Mouse (Mus musculus): ENCODE results near the gene Gm49486. TPM values are rescaled to one million over a fixed set of nuclear protein-coding genes. Genes with fewer than 3 reads are reported as not detected.

Gm49486 gene
- polyA plus RNA-seq, 1 experiment from 2014 or later, result 0.35 TPM

DNA sequence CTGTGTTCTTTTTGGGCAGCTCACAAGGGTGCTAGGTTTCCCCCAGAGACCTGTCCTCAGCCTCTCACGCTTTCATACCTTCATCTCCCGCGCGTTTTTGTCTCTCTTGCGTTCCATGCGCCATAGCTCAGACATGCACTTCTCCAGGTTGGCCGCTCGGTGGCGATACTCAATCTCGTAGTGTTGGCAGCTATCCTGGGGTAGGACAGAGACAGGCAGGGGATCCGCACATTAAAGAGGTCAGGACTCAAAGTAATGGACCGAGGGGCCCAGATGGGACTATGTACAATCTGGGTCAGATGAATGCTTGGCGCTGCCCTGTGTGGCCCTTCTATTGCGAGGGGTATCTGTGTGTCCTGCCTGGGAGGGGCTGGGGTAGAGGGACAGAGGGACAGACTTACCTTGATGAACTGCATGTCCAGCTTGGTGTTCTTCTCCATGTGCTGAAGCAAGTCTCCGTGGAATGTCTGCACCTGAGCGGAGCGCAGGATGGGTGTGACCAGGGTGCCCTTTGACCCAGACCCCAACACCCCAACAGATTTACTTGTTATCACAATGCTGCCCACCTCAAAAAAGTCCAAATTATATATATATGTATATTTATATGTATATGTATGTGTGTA is 42.0 kb downstream of the Gm49486 start:
- H3K9me3 ChIP-seq, result no peaks in the 10 kb centered on the region
- ATAC-seq (ENCODE audit: extremely low read depth, insufficient number of reproducible peaks, low FRiP score, low TSS enrichment), result no peak
- H3K27ac ChIP-seq (replicated peaks), result no peak overlapping the region
- peak overlapping the region; percentile 79 for H3K9ac ChIP-seq
- H3K4me1 ChIP-seq, result peaks cover 10% of the 10 kb centered on the region
- no peaks in the 10 kb centered on the region for H3K36me3 ChIP-seq
- H3K4me3 ChIP-seq, result peak overlapping the region; percentile 46
- WGBS, result 13% methylated on average over 17 of the region's 17 CpGs
- H3K27me3 ChIP-seq (replicated peaks), result peaks cover 46% of the 10 kb centered on the region
- H3K4me2 ChIP-seq, result peak overlapping the region; percentile 78

DNA sequence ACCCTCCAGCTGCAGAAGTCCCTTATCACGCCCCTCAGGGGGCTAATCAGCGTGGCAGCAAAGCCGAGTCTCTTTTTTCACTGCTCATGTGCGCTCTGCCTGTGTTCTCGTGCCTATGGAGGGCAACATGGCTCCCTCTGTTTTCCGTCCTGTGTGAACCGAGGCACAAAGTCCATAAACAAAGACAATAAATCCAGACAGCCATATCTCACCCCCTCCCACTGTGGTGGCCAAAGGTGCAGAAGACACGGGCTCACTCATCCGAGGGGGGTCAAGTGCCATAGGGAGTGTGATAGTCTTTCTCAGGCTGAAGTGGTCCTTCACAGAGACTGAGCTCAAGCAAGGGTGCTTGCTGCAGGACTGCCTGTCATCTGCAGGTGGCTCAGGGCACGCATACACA is 43.8 kb downstream of the Gm49486 start:
- no peak for ATAC-seq (ENCODE audit: extremely low read depth, insufficient number of reproducible peaks, low FRiP score, low TSS enrichment)
- Histone ChIP-seq H3K9me3 (no peaks in the 10 kb centered on the region), H3K9ac (no peak overlapping the region), H3K4me2 (no peak overlapping the region), H3K36me3 (no peaks in the 10 kb centered on the region), H3K4me3 (no peak overlapping the region), H3K27me3 (replicated peaks) (peaks cover 29% of the 10 kb centered on the region), H3K27ac (replicated peaks) (no peak overlapping the region), H3K4me1 (peaks cover 10% of the 10 kb centered on the region)
- 45% methylated on average over 10 of the region's 10 CpGs for WGBS

DNA sequence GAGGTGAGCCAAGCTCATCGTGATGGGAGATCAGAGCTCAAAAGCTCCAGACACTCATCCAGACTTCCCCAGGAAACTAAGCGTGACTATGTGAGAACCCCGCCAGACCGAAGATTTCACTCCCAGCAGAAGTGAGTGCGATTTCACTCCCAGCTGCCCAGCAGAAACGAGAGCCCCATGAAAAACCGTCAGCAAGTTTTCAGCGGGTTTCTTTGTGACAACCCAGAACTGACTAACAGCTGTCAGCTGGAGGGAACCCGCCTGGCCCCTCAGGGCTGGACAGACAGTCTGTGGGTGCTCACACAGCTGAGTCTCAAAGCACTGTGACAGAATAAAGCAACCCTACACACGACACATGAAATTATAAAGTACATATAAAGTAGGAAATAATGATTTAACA is 48.5 kb downstream of the Gm49486 start:
- H3K36me3 ChIP-seq, result no peaks in the 10 kb centered on the region
- ATAC-seq (ENCODE audit: extremely low read depth, insufficient number of reproducible peaks, low FRiP score, low TSS enrichment), result no peak
- 56% methylated on average over 10 of the region's 10 CpGs for WGBS

DNA sequence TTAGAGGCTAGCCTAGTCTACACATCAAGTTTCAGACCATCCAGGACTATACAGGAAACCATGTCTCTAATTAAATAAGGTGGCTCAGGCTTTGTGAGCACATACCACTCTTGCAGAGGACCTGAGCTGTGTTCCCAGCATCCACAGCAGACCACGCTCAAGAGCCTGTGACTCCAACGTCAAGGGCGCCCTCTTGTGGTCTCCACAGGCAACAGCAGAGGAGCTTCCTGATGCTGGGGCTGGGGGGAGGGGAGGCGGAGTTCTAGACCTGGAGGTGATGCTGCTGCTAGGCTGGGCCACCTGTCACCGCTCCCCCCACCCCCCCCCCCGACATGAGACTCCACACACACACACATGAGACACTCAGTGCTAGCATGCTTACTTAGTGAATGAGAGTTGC is 51.0 kb downstream of the Gm49486 start:
- Histone ChIP-seq H3K4me3 (no peak overlapping the region), H3K36me3 (no peaks in the 10 kb centered on the region), H3K27me3 (replicated peaks) (no peaks in the 10 kb centered on the region), H3K9ac (no peak overlapping the region), H3K4me1 (peaks cover 4% of the 10 kb centered on the region; the same call in 1 of the 2 replicates), H3K4me2 (no peak overlapping the region), H3K27ac (replicated peaks) (no peak overlapping the region), H3K9me3 (no peaks in the 10 kb centered on the region)
- no peak for ATAC-seq (ENCODE audit: extremely low read depth, insufficient number of reproducible peaks, low FRiP score, low TSS enrichment)
- WGBS, result 30% methylated on average over 6 of the region's 6 CpGs

More for the DNA sequence above, 48.5 kb downstream of the Gm49486 start:
- Histone ChIP-seq H3K27ac (replicated peaks) (no peak overlapping the region), H3K4me3 (no peak overlapping the region), H3K4me1 (peaks cover 4% of the 10 kb centered on the region; the same call in 1 of the 2 replicates), H3K4me2 (no peak overlapping the region), H3K27me3 (replicated peaks) (0 out of 2 replicates have a peak, but pooled peaks cover 6% of the 10 kb centered on the region), H3K9ac (no peak overlapping the region), H3K9me3 (no peaks in the 10 kb centered on the region)

DNA sequence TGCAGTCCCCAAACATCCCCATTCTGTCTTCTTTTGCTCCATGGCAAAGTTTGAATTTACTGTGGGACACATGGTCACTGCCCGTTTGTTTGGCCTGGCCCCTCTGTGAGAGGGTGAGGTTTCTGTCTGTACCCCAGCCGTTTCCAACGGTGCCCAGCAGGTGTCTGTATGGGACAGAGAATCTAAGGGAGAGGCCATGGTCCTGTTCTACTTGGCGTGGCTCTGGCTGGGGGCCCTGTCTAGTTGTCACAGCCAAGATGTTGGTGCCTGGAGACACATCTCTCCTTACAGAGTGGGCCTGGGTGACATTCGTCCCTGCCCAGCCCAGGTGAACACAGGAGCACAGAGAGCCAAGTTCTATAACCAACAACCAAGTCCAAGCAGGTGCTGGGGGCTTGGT is 51.7 kb downstream of the Gm49486 start:
- H3K9me3 ChIP-seq, result no peaks in the 10 kb centered on the region
- H3K27me3 ChIP-seq (replicated peaks), result no peaks in the 10 kb centered on the region
- H3K4me3 ChIP-seq, result no peak overlapping the region
- H3K36me3 ChIP-seq, result no peaks in the 10 kb centered on the region
- H3K4me2 ChIP-seq, result no peak overlapping the region
- H3K9ac ChIP-seq, result no peak overlapping the region
- no peak for ATAC-seq (ENCODE audit: extremely low read depth, insufficient number of reproducible peaks, low FRiP score, low TSS enrichment)
- WGBS, result 53% methylated on average over 5 of the region's 5 CpGs
- H3K4me1 ChIP-seq, result peaks cover 4% of the 10 kb centered on the region; the same call in 1 of the 2 replicates
- H3K27ac ChIP-seq (replicated peaks), result no peak overlapping the region

DNA sequence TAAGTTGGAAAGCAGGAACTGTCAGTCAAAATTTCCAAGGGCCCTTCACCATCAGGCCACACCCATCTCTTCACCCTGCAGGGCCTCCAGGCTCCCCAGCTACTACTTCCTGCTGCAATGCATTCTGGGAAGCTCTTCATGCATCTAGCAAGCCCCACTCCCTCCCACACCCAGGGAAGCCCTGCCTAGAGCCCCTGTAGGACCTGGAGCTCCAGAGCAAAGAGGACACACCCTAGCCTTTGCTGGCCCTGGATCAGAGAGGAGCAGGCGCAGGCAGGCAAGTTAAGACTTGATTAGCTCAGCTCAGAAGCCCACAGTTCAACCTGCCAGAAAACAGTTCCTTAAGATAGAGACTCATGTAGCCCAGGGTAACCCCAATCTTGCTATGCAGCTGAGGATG is 52.2 kb downstream of the Gm49486 start:
- Histone ChIP-seq H3K27ac (replicated peaks) (no peak overlapping the region), H3K36me3 (peaks cover 4% of the 10 kb centered on the region; the same call in 1 of the 2 replicates), H3K4me1 (peaks cover 4% of the 10 kb centered on the region; the same call in 1 of the 2 replicates), H3K27me3 (replicated peaks) (no peaks in the 10 kb centered on the region), H3K9me3 (no peaks in the 10 kb centered on the region), H3K4me2 (no peak overlapping the region), H3K9ac (no peak overlapping the region), H3K4me3 (no peak overlapping the region)
- WGBS, result 69% methylated on average over 1 of the region's 1 CpGs
- no peak for ATAC-seq (ENCODE audit: extremely low read depth, insufficient number of reproducible peaks, low FRiP score, low TSS enrichment)

DNA sequence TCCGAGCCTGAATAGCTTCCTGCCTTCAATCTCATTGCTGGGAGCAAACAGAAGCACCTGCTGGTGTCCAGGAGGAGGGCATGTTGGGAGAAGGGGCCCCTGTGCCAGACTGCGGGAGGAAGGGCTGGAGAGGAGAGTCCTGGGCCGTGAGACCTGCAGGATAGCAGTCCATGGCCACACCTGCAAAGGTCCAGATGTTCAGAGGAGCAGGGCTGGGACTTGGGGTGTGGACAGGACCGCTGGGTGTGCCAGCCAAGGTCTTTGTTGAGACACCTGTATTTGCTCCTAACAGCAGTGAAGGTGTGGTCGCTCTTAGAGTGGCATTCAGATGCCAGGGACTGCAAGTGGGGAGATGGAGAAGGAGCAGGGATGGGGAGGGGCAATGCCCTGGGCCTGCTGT is 53.2 kb downstream of the Gm49486 start:
- Histone ChIP-seq H3K27ac (replicated peaks) (no peak overlapping the region), H3K4me2 (no peak overlapping the region), H3K4me3 (no peak overlapping the region), H3K4me1 (peaks cover 4% of the 10 kb centered on the region; the same call in 1 of the 2 replicates), H3K9ac (no peak overlapping the region), H3K9me3 (no peaks in the 10 kb centered on the region), H3K36me3 (peaks cover 6% of the 10 kb centered on the region; the same call in 1 of the 2 replicates), H3K27me3 (replicated peaks) (no peaks in the 10 kb centered on the region)
- 72% methylated on average over 5 of the region's 5 CpGs for WGBS
- ATAC-seq (ENCODE audit: extremely low read depth, insufficient number of reproducible peaks, low FRiP score, low TSS enrichment), result no peak

DNA sequence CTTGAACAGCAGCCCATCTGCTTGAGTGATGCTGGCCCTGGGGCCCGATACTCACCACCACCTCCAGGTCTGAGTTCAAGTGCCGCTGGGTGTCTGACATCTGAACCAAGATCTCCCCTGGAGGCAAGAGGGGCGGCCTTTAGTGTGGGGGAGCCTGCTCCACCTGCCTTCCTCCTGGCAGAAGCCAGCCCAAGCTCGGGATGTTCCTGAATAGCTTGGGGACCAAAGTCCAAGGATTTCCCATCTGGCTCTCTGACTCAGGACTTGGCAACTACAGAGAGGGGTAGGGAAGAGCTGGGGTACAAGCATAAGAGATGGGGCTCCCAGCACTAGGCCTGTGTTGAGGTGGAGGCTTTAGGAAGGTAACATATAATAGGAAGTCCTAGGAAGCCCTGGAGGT is 54.2 kb downstream of the Gm49486 start:
- no peaks in the 10 kb centered on the region for H3K27me3 ChIP-seq (replicated peaks)
- H3K36me3 ChIP-seq, result peaks cover 6% of the 10 kb centered on the region; the same call in 1 of the 2 replicates
- WGBS, result 86% methylated on average over 4 of the region's 4 CpGs
- H3K9me3 ChIP-seq, result no peaks in the 10 kb centered on the region
- no peak overlapping the region for H3K9ac ChIP-seq
- peaks cover 4% of the 10 kb centered on the region; the same call in 1 of the 2 replicates for H3K4me1 ChIP-seq
- no peak overlapping the region for H3K4me3 ChIP-seq
- no peak overlapping the region for H3K27ac ChIP-seq (replicated peaks)
- no peak overlapping the region for H3K4me2 ChIP-seq
- no peak for ATAC-seq (ENCODE audit: extremely low read depth, insufficient number of reproducible peaks, low FRiP score, low TSS enrichment)

DNA sequence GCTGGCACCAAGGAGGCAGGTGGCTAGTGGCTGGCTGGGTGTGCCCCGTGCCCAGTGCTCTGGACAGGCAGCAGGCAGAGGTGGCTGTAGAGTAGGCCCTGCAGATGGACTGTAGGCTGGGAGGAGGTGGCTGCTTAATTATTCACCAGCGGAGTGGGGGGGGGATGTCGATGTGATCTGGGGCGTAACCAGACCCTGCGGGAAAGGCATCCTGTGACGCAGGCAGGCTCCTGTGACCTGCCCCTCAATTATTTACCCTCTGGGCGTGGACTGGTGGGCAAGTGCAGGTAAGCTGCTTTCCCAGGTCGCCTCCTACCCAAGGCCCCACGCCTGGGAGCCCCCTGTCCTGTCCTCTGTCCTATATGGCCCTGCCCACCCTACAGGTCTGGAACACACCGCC is 56.2 kb downstream of the Gm49486 start, which contains the start of gene Baiap2l2:
Gene Baiap2l2, minus strand, starts transcription at position 139 of the 400 bp plus-strand sequence.
- Histone ChIP-seq H3K4me2 (no peak within 1 kb of the TSS), H3K4me3 (no peak within 1 kb of the TSS), H3K27ac (replicated peaks) (no peak within 1 kb of the TSS), H3K9ac (no peak within 1 kb of the TSS), H3K27me3 (replicated peaks) (no peaks in the 10 kb centered on the region), H3K4me1 (peaks cover 4% of the 10 kb centered on the region; the same call in 1 of the 2 replicates), H3K9me3 (no peaks in the 10 kb centered on the region), H3K36me3 (peaks cover 6% of the 10 kb centered on the region; the same call in 1 of the 2 replicates)
- no peak for ATAC-seq (ENCODE audit: extremely low read depth, insufficient number of reproducible peaks, low FRiP score, low TSS enrichment)
- WGBS, result 70% methylated on average over 10 of the region's 10 CpGs

DNA sequence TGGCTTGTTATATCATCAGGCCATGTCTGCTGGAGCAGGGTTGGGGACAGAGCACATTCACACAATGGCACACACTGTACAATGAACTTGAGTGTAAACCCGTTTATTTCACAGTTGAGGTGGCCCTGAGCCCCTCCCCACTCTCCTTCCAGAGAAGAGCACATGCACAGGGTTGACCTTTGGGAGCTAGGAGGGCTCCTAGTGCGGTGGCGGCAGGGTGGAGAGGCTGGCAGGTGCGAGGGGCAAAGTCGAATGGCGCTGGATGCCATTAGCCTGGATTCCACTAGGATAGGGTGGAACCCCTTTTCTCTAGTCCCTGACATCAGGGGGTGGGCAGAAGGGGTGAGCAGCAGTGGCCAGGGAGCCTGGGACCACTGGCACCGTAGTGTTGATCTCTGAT is 57.0 kb downstream of the Gm49486 start:
- Histone ChIP-seq H3K4me1 (0 out of 2 replicates have a peak, but pooled peaks cover 4% of the 10 kb centered on the region), H3K27ac (replicated peaks) (no peak overlapping the region), H3K4me2 (no peak overlapping the region), H3K9me3 (no peaks in the 10 kb centered on the region), H3K27me3 (replicated peaks) (no peaks in the 10 kb centered on the region), H3K9ac (no peak overlapping the region), H3K36me3 (peaks cover 6% of the 10 kb centered on the region; the same call in 1 of the 2 replicates), H3K4me3 (no peak overlapping the region)
- ATAC-seq (ENCODE audit: extremely low read depth, insufficient number of reproducible peaks, low FRiP score, low TSS enrichment), result no peak
- 83% methylated on average over 7 of the region's 7 CpGs for WGBS

DNA sequence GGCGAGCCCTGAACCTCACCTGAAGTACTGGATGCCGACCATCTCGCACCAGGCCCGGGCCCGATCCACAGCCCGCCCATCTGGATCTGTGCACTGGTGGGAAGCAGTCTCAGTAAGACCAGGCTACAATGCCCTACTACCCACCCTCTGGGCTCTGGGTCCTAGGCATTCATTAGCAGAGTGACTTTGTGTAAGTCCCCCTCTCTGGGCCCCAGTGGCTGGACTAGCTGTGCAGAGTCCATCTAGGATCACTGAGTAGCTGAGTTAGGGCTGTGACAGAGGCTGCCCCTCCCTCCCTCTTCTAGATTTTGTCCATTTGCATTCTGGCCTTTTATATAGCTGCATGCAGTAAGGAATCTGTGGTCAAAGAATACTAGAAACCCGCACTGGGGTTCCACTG is 57.9 kb downstream of the Gm49486 start:
- H3K27ac ChIP-seq (replicated peaks), result no peak overlapping the region
- no peak for ATAC-seq (ENCODE audit: extremely low read depth, insufficient number of reproducible peaks, low FRiP score, low TSS enrichment)
- WGBS, result 84% methylated on average over 7 of the region's 7 CpGs

DNA sequence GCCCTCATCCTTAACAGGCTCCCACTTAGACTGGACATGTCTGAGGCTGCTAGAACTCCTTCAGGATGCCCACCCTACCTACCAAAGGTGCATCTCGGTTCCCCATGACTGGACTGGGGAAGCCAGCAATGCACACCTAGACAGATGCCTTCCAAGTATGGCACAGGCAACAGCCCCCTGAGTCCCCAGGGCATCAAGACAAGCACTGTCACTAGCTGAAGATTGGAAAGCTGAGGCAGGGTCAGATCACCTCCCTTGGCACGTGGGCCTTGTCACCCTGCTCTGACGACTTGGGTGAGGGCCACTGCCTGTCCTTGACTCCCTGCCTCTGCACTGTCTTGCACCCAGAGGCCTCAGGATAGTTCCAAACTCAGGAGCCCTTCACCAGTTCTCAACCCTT is 59.2 kb downstream of the Gm49486 start:
- no peak for ATAC-seq (ENCODE audit: extremely low read depth, insufficient number of reproducible peaks, low FRiP score, low TSS enrichment)
- H3K9me3 ChIP-seq, result no peaks in the 10 kb centered on the region
- no peak overlapping the region for H3K9ac ChIP-seq
- no peak overlapping the region for H3K27ac ChIP-seq (replicated peaks)
- H3K4me3 ChIP-seq, result no peak overlapping the region
- H3K4me1 ChIP-seq, result no peaks in the 10 kb centered on the region
- no peaks in the 10 kb centered on the region for H3K27me3 ChIP-seq (replicated peaks)
- 76% methylated on average over 3 of the region's 3 CpGs for WGBS
- H3K4me2 ChIP-seq, result no peak overlapping the region
- H3K36me3 ChIP-seq, result peaks cover 6% of the 10 kb centered on the region; the same call in 1 of the 2 replicates

More for the DNA sequence above, 57.9 kb downstream of the Gm49486 start:
- Histone ChIP-seq H3K4me3 (no peak overlapping the region), H3K36me3 (peaks cover 6% of the 10 kb centered on the region; the same call in 1 of the 2 replicates), H3K9me3 (no peaks in the 10 kb centered on the region), H3K27me3 (replicated peaks) (no peaks in the 10 kb centered on the region), H3K9ac (no peak overlapping the region), H3K4me1 (no peaks in the 10 kb centered on the region), H3K4me2 (no peak overlapping the region)

Data from heart, embryonic 13.5 days (tissue).